Mouse (Mus musculus) limb, embryonic 12.5 days (tissue): ENCODE measurements around the gene Rcc1l. TPM values are rescaled to one million over a fixed set of nuclear protein-coding genes. Genes with fewer than 3 reads are reported as not detected.

Experiments used
- ATAC-seq: fragments of 200-750 bp; cut with Nextera tagmentation; 2 replicates; pipeline ENCODE4 v1.8.0; 2017; ENCODE audit warnings: low read depth, moderate TSS enrichment; ENCODE audit not compliant: insufficient number of reproducible peaks, insufficient read depth, low FRiP score, low TSS enrichment
- H3K27ac ChIP-seq: fragments of 300-500 bp; sonication (generic); 2 replicates; pipeline ENCODE4 v1.5.1; 2016; ENCODE audit warnings: mild to moderate bottlenecking, moderate library complexity
- H3K27me3 ChIP-seq: fragments of 300-500 bp; sonication (generic); 2 replicates; pipeline ENCODE4 v1.6.1; 2016; ENCODE audit warnings: mild to moderate bottlenecking, moderate library complexity
- H3K36me3 ChIP-seq: fragments of 300-500 bp; sonication (generic); 2 replicates; pipeline ENCODE4 v1.6.1; 2016; ENCODE audit warnings: mild to moderate bottlenecking, moderate library complexity
- H3K4me1 ChIP-seq: fragments of 300-500 bp; sonication (generic); replicated peaks from 2 replicates; pipeline ENCODE4 v1.6.1; 2016
- H3K4me2 ChIP-seq: fragments of 300-500 bp; sonication (generic); 2 replicates; pipeline ENCODE4 v1.6.1; 2016; ENCODE audit warnings: mild to moderate bottlenecking, moderate library complexity
- H3K4me3 ChIP-seq: fragments of 300-500 bp; sonication (generic); replicated peaks from 2 replicates; pipeline ENCODE4 v1.5.1; 2016; ENCODE audit warnings: mild to moderate bottlenecking
- H3K9ac ChIP-seq: fragments of 300-500 bp; sonication (generic); replicated peaks from 2 replicates; pipeline ENCODE4 v1.6.1; 2016; ENCODE audit warnings: mild to moderate bottlenecking, moderate library complexity
- H3K9me3 ChIP-seq: fragments of 300-500 bp; sonication (generic); 2 replicates; pipeline ENCODE4 v1.6.1; 2016; ENCODE audit warnings: mild to moderate bottlenecking, moderate library complexity
- WGBS: fragments of 180-500 bp; shearing (Covaris S2); methylation state at CpG from one replicate; pipeline ENCODE4 v1.1.7; 2016; 5-methylcytosine and 5-hydroxymethylcytosine counted together
- polyA plus RNA-seq: library from polyadenylated mRNA; unstranded; fragments of >200 nt; fragmentation: Nextera tagmentation; extraction: Ambion mirVana; gene quantifications from 2 replicates; pipeline ENCODE4 v1.2.1, GENCODE M21; 2016

The Rcc1l gene
- polyA plus RNA-seq, 1 experiment from 2014 or later = 40.1 TPM

- Histone ChIP-seq H3K4me1 (peaks cover 15% of the 10 kb centered on the region), H3K36me3 (no peaks in the 10 kb centered on the region), H3K27me3 (no peaks in the 10 kb centered on the region), H3K9me3 (peaks cover 5% of the 10 kb centered on the region), H3K4me3 (no peak overlapping the region), H3K4me2 (no peak overlapping the region), H3K9ac (no peak overlapping the region), H3K27ac (no peak overlapping the region)
- WGBS = 78% methylated on average over 4 of the region's 4 CpGs
- ATAC-seq = no peak
Measured at GRCm38 (mm10) chr5:134186961-134187731, 10.6 kb upstream of the Rcc1l start.

DNA sequence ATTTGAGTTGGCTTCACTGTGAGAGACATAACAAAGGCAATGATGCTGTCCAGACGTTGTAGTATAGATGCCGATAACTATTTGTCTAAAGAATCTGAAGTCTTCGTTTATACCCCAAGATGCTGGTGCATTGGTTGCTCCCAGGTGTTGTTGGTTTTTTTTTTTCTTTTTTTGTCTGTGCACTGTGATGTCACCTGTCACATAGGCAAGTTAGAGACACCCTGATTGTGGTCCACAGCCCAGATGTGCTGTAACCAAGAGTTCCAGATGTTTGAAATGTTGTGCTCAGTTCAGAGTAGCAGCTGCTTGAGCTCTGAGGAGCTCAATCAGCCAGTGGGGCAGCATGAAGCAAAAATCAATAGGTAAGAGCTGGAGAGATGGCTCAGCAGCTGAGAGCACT is 9.5 kb upstream of the Rcc1l start:
- H3K27ac ChIP-seq = 0 out of 2 replicates have a peak overlapping the region, but pooled peaks have one; percentile 30
- no peak for ATAC-seq
- H3K27me3 ChIP-seq = no peaks in the 10 kb centered on the region
- H3K9ac ChIP-seq = no peak overlapping the region; the same call in 1 of the 2 replicates
- no peaks in the 10 kb centered on the region for H3K36me3 ChIP-seq
- H3K4me3 ChIP-seq = no peak overlapping the region
- H3K9me3 ChIP-seq = peaks cover 5% of the 10 kb centered on the region
- WGBS = 83% methylated on average over 3 of the region's 3 CpGs
- H3K4me2 ChIP-seq = no peak overlapping the region
- peaks cover 23% of the 10 kb centered on the region for H3K4me1 ChIP-seq

DNA sequence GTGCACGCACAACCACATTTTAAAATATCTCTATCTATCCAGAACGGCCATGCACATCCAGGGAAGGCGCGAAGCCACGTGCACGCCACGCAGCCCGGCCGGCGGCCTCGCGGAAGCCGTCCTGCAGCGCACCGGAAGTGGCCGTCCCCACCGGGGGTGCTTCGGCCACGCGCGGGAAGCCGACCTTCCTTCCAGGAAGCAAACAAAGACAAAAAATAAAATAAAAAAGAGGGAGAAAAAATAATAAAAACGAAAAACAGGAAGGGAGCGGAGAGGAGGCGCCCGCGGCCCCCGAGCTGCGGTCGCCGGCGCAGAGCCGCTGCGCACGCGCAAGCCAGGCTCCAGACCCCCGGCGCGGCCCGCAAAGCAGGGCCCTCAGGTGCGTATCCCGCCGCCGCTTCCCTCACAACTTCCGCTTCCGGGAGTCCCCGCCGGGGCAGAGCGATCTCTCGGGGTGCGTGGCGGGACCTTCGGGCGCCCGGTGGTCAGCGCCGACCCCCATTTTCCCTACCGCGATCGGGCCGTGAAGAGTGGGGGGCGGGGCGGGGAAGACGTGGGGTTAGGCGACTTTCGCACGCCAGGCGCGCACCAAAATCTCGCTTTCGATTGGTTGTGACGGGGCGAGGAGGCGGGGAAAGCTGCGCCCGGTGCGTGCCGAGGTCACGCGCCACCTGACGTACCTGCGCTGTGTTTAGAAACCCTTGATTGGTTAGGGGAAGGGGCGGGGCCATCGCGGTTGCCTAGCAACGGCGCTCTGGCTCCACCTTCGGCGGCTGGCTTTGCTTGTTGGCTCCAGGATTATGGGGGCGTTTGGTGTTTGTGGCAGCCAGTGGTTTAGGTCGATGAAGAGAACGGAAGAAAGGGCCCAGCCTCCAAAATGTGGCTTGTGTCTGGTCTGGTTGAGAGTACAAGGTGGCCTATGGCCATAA is 7.6 kb upstream of the Rcc1l start, which contains the start of gene Gtf2ird2:
Gene Gtf2ird2, plus strand, starts transcription at position 140 of the 929 bp plus-strand sequence.
- Histone ChIP-seq H3K9me3 (peaks cover 5% of the 10 kb centered on the region), H3K4me2 (peak within 1 kb of the TSS; percentile 84), H3K4me1 (peaks cover 23% of the 10 kb centered on the region), H3K27ac (peak within 1 kb of the TSS; percentile 96), H3K27me3 (no peaks in the 10 kb centered on the region), H3K9ac (peak within 1 kb of the TSS; percentile 88), H3K4me3 (peak within 1 kb of the TSS; percentile 75), H3K36me3 (no peaks in the 10 kb centered on the region)
- WGBS = under 1% methylated on average over 92 of the region's 92 CpGs
- ATAC-seq = peak; percentile 91

DNA sequence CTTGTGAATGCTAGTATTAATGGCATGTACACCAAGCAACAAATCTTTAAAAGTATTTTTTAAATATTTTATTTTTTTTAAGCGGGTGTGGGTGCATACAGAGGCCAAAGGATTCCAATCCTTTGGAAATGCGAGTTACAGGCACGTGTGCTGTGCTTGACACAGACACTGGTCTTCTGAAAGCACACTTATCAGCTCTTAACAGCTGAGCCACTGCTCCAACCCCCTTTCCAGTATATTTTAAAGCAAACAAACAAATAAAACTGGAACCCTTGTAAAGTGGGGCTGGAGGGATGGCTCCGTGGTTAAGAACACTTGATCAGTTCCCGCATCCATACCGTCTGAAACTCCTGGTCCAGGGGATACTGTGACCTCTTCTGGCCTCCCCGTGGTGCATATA is 6.6 kb upstream of the Rcc1l start:
- ATAC-seq = no peak
- H3K36me3 ChIP-seq = no peaks in the 10 kb centered on the region
- peaks cover 23% of the 10 kb centered on the region for H3K4me1 ChIP-seq
- H3K9ac ChIP-seq = peak overlapping the region; percentile 88
- H3K4me3 ChIP-seq = peak overlapping the region; percentile 75
- WGBS = 54% methylated on average over 7 of the region's 7 CpGs
- H3K27ac ChIP-seq = peak overlapping the region; percentile 96
- peaks cover 5% of the 10 kb centered on the region for H3K9me3 ChIP-seq
- H3K4me2 ChIP-seq = peak overlapping the region; percentile 84
- H3K27me3 ChIP-seq = no peaks in the 10 kb centered on the region

DNA sequence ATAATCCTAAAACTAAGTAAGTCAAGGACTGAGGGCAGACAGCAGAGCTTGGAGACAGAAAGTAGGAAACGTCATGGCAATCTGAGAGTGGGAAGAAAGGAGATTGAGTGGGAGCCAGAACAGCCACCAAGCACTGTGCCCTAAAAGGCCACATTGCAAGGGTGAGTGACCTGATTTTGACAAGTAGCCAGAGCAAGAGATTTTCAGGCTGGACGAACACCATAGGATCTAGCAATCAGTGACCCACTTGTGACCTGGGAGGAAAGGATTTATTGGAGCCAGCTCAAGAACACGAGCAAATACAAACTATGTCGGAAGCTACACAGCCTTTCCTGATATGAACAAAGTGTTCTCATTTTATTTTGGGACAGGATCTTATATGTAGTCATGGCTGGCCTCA is 6.2 kb upstream of the Rcc1l start:
- peak overlapping the region; percentile 84 for H3K4me2 ChIP-seq
- 0 out of 2 replicates have a peak overlapping the region, but pooled peaks have one; percentile 12 for H3K27ac ChIP-seq
- H3K9me3 ChIP-seq = peaks cover 5% of the 10 kb centered on the region
- no peak for ATAC-seq
- peaks cover 23% of the 10 kb centered on the region for H3K4me1 ChIP-seq
- H3K9ac ChIP-seq = peak overlapping the region; percentile 88
- no peaks in the 10 kb centered on the region for H3K27me3 ChIP-seq
- H3K36me3 ChIP-seq = no peaks in the 10 kb centered on the region
- peak overlapping the region; percentile 75 for H3K4me3 ChIP-seq
- WGBS = 69% methylated on average over 4 of the region's 4 CpGs

DNA sequence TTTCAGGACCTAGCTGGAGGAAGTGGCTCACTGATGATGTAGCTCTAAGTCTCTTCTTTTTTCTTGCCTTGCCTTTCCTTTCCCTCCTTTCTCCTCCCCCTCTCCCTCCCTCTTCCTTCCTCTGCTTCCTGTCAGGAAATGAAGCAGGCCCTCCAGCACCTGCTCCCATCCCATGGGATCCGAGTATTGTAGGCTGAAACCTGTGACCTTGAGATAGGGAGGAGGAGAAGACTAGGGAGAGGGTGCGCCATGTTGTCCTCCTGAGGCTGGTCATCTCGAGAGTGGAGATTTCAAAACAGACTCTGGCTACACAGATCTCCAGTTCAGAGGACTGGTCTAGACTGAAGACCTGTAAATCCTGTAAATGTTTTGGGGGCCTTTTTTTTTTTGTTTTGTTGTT is 5.6 kb upstream of the Rcc1l start:
- H3K9me3 ChIP-seq = no peaks in the 10 kb centered on the region
- no peak overlapping the region; the same call in 1 of the 2 replicates for H3K4me3 ChIP-seq
- no peak for ATAC-seq
- no peaks in the 10 kb centered on the region for H3K27me3 ChIP-seq
- no peaks in the 10 kb centered on the region for H3K36me3 ChIP-seq
- no peak overlapping the region for H3K27ac ChIP-seq
- no peak overlapping the region for H3K9ac ChIP-seq
- peaks cover 23% of the 10 kb centered on the region for H3K4me1 ChIP-seq
- no peak overlapping the region for H3K4me2 ChIP-seq
- WGBS = 62% methylated on average over 3 of the region's 3 CpGs

GRCm38 (mm10) chr5:134179871-134180270 is 3.3 kb upstream of the Rcc1l start:
- WGBS = 27% methylated on average over 7 of the region's 7 CpGs
- H3K9me3 ChIP-seq = no peaks in the 10 kb centered on the region
- H3K4me1 ChIP-seq = peaks cover 33% of the 10 kb centered on the region
- no peak overlapping the region for H3K27ac ChIP-seq
- H3K27me3 ChIP-seq = no peaks in the 10 kb centered on the region
- H3K9ac ChIP-seq = no peak overlapping the region
- ATAC-seq = no peak
- H3K4me2 ChIP-seq = no peak overlapping the region
- H3K4me3 ChIP-seq = no peak overlapping the region
- no peaks in the 10 kb centered on the region for H3K36me3 ChIP-seq

- Histone ChIP-seq H3K4me1 (peaks cover 40% of the 10 kb centered on the region), H3K4me2 (no peak overlapping the region), H3K27ac (no peak overlapping the region), H3K9me3 (no peaks in the 10 kb centered on the region), H3K27me3 (no peaks in the 10 kb centered on the region), H3K36me3 (peaks cover 5% of the 10 kb centered on the region; the same call in 1 of the 2 replicates), H3K4me3 (no peak overlapping the region), H3K9ac (no peak overlapping the region)
- 76% methylated on average over 7 of the region's 7 CpGs for WGBS
- no peak for ATAC-seq
Measured at GRCm38 (mm10) chr5:134178536-134178935, 2.0 kb upstream of the Rcc1l start.

GRCm38 (mm10) chr5:134175696-134176095 is 878 bp downstream of the Rcc1l start:
- peak overlapping the region; percentile 84 for H3K27ac ChIP-seq
- peak overlapping the region; percentile 76 for H3K9ac ChIP-seq
- H3K9me3 ChIP-seq = no peaks in the 10 kb centered on the region
- peaks cover 18% of the 10 kb centered on the region for H3K4me1 ChIP-seq
- no peaks in the 10 kb centered on the region for H3K27me3 ChIP-seq
- H3K4me2 ChIP-seq = peak overlapping the region; percentile 91
- peak overlapping the region; percentile 97 for H3K4me3 ChIP-seq
- no peak for ATAC-seq
- peaks cover 23% of the 10 kb centered on the region; the same call in 1 of the 2 replicates for H3K36me3 ChIP-seq
- 4% methylated on average over 10 of the region's 10 CpGs for WGBS

DNA sequence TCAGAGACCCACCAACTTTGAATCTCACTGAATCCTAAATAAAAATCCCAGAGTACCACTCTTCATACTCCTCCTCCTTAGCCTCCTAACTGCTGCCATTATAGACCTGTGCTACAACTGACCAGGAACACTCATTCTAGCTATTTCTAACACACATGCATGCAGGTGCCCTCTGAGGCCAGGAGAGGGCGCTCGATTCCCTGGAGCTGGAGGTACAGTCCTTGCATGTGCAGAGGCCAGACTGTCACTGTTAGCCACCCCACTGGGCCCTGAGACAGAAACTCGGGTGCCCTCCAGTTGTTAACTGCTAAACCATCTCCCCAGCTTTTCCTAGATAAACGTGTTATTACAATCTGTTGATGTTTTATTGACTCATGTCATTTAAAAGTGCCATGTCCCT is 3.4 kb downstream of the Rcc1l start:
- H3K4me2 ChIP-seq = no peak overlapping the region
- no peak overlapping the region for H3K27ac ChIP-seq
- no peak overlapping the region for H3K9ac ChIP-seq
- ATAC-seq = no peak
- 42% methylated on average over 4 of the region's 4 CpGs for WGBS
- peaks cover 40% of the 10 kb centered on the region for H3K36me3 ChIP-seq
- H3K27me3 ChIP-seq = no peaks in the 10 kb centered on the region
- H3K4me3 ChIP-seq = no peak overlapping the region
- peaks cover 18% of the 10 kb centered on the region for H3K4me1 ChIP-seq
- H3K9me3 ChIP-seq = no peaks in the 10 kb centered on the region

DNA sequence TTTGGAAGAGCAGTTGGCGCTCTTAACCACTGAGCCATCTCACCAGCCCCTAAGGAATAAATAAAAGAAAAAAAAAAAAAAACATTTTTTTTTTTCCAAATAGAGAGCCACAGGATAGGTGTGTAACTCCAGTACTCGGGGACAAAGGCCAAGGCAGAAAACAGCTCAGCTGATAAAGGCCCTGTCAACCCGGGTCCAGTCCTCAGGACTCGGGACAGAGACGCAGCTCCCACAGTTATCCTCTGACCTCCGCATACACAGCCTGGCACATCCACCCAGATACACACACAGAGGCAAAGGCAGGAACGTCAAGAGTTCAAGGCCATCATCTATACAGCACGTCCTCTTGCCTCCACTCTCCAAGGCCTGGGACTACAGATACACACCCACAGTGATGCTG is 6.4 kb downstream of the Rcc1l start:
- Histone ChIP-seq H3K4me1 (peaks cover 10% of the 10 kb centered on the region), H3K9ac (no peak overlapping the region), H3K36me3 (peaks cover 66% of the 10 kb centered on the region), H3K4me3 (no peak overlapping the region), H3K4me2 (no peak overlapping the region), H3K27ac (no peak overlapping the region), H3K27me3 (no peaks in the 10 kb centered on the region), H3K9me3 (no peaks in the 10 kb centered on the region)
- ATAC-seq = no peak
- WGBS = 98% methylated on average over 8 of the region's 8 CpGs
